Mouse (Mus musculus) Muller cell, postnatal 12 days (primary cell): ENCODE measurements around the gene Smpd3.
"Not testable (repeated sequence)": the region's sequence is repeated elsewhere in the genome, so short reads cannot be mapped to it uniquely, and the experiment has no call there.

Experiments
- DNase-seq: peaks from one replicate; pipeline ENCODE4 v3.0.0-alpha.2; 2015; ENCODE audit errors: inconsistent ontology term

Gene Smpd3

DNA sequence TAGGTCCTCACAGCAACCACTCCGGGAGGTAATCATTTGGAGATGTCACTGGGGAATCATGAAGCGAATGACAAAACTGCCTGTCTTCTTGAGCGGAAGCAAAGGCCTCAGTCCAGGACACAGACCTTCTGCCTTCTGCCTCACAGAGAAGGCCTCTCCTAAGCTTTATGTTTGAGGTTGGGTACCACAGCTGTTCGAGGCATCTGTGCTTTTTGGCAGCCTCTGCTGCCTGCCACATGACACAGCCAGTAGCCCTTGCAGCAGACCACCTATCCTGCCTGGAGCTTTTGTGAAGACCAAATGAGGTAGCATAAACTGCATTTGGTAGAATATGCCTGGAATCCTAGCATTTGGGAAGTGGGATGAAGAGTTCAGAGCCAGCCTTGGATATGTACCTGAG, 11.2 kb downstream of the Smpd3 start:
- no peak for DNase-seq

DNA sequence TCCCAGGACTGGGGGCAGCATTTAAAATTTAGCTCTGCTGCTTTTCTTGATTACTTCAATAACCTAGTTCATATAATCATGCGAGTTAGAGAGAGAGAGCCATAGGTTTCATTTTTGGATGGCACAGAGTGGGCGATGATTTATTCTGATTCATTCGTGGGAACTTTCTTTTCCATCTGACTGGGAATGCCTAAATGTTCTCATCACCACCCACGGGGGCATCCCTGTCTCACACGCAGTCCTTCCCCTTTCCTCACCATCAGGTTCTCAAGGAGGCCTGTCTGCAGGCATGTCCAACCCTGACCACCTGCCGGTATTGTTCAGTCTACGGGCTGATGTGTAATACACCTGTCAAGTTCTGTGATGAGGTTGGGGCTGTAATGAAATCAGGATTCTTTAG, 16.4 kb downstream of the Smpd3 start:
- no peak for DNase-seq

DNA sequence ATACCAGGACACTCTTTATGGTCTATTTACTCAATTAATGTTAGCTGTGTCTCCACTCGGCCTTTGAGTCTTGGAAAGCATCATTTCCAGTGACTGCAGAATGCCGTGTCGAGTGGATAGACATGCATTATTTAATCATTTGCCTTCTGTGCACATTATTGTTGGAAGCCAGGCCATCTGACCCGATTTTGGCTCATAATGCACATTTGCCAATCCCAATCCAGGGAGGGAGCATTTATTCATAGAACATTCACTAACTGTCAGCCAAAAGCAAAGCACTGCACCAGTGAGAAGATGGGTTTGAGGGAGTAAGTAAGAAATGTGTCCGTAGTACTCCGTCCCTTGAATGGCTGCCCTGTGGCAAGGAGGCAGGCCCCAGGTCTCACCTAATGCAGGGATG, 17.8 kb downstream of the Smpd3 start:
- no peak for DNase-seq

DNA sequence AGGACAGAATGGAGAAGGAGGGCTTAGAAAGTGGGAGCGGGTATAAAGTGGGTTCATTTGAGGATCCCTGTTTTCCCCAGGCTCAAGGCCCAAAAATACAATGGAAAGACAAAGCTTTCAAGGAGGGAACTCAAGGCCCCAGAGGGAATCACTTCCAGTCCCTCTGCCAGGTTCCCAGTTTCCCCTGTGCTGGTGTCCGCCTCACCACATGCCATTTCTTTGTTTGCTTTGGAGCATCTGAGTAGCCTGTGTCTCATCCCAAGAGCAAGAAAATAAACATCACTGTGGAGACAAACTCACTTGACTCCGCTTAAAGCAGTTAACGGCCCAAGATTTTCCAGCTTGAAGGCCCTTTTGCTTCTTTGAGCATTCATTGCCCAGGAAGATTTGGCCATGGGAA, 20.7 kb downstream of the Smpd3 start:
- DNase-seq, result no peak

DNA sequence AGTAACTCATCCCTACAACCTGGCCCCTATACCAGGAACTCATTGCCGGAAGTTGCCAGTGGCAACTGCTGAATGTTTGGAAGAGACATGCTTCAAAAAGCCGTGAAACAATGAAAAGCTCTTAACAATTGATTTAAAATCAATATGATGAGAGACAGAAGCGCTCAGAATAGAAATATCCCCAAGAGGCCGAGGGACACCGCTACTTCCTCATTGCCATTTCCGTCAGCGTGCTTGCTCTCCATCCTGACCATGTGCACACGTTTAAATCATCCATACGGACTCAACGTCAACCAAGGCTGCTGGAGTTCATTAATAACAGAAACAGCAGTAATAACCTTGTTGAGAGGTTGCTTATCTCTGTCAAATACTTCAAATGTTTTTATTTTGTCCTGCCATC, 21.3 kb downstream of the Smpd3 start:
- DNase-seq, result no peak

DNA sequence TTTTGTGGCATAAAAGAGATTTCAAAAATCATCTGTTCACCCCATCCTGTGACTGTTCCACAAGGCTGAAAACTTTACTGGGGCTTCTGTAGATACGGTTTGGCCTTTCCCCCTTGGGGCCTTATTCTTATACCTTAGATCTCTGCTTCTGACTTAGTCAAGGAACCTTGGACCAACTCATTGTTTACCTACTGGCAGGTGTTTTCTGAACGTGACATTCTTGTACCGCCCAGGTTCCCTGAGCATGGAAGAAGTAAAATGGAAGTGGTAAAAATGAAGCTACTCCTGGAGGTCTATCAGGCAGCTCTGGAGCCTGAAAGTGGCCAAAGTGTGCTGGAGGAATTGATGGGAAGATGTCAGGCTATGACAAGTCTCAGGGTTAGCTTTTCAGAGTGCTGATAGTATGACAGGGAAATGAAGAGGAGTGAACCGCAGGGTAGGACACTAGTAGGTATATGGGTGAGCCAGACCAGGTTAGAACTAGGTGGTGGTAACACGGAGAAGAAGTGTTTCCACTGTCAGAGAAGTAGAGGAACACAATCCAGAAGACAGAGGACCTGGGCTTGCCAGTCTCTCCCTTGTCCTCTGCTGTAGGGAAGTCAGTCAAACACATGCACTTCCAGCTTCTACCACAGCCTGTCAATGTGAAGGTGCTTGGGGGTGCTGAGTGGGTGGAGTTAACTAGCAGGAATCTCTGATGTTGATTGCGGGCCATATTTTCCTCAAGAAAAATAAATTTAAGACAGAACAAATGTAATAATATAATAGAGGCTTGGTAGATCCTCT, 22.2 kb downstream of the Smpd3 start:
- no peak for DNase-seq

DNA sequence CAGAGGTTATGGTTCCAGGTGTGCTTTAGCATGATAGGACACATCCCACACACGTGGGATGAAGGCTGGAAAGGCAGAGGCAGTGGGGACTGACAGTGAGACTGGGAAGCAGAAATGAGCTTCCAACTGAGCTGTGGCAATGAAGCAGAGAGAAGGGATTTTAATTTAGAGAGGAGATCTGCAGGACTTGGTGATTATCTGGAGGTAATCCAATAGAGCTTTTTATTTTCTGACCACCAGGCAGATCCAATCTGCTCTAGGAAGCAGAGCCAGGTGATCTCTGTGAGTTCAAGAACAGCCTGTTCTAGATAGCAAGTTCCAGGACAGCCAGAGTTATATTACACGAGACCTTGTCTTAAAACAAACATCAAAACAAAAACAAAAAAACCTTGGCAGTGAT, 24.0 kb downstream of the Smpd3 start:
- DNase-seq, result no peak

DNA sequence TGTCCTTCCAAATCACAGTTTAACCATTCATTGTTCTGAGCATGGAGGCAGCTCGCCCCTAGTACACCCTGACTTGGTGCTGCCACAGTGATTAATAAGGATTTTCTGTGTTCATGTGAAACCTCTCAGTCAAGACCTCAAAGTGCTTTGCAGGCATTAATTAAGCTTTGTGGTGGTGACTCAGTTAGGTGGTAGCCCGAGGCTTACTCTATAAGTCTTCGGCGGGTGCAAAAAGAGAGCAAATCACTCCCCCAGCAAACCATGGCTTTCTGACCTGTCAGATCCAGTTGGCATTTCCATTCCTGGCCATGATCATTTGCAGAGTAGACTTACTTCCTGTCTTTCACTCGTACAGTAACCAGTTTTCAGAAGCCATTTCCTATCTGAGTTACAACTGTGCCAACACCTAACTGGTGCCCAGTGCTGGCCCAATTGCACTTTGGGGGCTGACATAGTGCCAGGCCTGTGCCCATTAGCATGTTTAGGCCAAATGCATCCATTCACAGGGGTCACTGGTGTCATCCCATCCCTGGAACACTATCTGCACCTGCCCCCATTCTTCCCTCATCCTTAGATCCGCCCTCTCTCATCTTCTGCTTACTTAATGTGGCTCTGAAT, 24.6 kb downstream of the Smpd3 start:
- no peak for DNase-seq

DNA sequence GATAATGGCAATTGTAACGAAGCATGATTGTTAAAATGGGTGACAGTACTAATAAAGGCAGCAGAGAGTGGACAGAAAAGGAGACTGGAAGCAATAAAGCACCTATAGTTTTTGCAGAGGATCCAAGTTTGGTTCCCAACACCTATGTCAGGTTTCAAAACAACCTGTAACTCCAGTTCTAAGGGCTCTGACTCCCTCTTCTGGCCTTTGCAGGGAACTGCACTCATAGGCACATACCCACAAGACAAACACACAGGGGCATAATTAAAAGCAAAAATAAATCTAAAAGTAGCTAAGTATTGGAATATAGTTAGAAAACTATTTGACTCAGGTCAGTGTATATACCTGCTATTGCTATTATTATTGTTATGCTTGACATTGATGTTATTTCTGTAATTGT, 25.8 kb downstream of the Smpd3 start:
- no peak for DNase-seq

DNA sequence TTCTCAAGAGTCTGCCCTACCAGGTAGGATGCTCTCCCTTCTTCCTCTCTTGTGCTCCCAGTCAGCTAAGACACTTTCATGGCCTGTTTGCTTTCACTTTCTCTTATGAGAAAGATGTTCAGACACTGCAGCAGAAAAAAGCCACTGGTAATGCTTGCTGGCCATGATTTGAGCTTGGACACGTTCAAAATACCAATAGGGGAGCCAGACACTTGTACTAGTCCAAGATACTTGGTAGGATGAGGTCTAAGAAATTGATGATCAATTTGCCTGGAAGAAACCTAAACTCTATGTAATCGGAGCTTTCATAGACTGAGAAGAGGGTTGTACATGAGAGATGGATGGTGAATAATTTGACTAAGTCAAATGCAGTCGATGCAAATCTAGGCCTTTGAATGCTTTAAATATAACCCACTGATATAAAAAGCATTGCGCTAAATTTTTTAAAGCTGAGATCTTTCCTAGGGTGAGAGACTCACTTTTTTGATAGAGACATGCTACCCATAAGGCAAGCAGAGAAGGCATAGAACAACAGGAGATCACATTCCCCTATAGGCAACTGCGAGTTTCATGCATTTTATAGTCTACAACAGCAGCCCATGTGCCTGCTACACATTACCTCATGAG, 27.6 kb downstream of the Smpd3 start:
- DNase-seq, result no peak

DNA sequence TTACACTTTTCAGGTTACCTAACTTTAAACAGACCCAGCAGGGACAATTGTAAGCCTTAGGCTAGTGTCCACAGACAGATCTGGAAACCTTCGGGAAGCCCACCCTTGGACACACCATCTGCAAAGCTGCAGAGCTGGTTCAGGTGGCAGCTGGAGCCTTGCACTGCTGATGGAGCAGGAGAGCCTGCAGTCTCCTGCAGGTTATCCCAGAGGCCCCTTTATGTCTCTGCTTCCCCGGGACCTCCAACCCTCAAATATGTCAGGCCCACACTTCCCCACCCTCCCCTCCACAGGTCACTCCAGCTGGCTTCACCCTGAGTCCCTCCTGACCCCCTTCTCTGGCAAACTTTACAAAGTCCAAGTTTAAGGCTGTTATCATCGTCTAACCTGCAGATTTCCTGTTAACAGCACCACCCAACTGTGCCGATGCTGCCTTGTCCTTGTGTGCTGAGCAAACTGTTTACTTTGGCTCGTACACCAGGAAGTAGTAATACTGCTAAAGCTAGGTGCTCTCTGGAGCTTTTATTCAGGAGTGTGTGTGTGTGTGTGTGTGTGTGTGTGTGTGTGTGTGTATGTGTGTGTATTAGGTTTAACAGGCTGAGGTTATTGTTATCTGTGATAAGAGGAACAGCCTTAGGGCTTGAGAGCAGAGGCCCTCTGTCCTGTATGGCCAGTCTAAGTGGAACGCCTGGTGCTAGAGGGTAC, 29.6 kb downstream of the Smpd3 start:
- not testable (repeated sequence) for DNase-seq

DNA sequence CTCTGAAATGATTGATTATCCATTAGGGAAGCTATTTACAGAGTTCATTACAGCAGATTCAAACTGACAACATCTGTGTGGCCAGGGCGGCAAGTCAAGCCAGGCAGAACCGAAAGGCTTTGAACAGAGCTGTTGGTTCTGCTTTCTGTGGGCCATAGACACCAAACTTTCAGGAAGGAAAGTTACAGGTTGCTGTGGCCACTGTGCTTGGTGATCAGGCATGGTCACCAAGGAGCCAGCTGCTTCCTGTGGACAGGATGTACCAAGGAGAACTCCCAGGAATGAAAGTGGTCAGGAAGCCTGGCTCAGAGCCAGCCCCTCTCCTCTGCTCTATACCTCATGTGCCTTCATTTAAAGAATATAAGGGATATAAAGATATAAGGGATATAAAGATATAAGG, 30.2 kb downstream of the Smpd3 start:
- DNase-seq, result no peak

DNA sequence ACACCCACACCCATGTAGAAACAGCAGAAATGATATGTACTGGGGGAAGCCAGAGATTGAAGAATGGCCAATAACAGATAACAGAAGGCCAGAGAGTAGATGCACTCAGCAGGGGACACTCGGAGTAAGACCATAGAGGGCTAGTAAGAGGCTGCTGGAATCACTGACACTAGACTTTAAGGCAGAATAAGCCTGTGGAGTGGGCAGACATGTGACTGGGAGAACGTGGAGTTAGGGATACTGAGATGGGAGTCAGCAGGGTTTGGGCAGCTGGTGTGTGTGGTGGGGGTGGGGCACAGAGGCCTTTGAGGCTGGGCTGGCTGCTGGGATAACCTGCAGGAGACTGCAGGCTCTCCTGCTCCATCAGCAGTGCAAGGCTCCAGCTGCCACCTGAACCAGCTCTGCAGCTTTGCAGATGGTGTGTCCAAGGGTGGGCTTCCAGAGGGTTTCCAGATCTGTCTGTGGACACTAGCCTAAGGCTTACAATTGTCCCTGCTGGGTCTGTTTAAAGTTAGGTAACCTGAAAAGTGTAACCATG, 31.0 kb downstream of the Smpd3 start:
- DNase-seq, result not testable (repeated sequence)

DNA sequence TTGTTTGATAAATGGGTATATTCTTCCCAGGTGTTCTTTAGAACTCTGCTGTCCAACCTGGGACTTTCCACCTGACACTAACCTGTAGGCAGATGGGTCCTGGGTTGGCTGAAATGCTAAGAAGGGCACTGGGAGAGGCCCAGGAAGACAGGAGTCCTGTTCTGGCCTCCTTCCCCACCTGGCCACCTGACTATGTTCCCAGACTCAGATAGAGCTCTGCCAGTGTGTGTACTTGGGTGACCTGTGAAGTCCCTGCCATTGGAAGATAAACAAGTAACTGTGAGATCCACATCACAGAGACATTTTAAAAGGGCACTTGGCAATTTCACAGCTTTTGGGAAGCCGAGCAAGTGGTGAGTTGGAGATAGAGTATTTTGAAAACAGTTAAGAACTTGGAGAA, 31.7 kb downstream of the Smpd3 start:
- DNase-seq, result no peak

DNA sequence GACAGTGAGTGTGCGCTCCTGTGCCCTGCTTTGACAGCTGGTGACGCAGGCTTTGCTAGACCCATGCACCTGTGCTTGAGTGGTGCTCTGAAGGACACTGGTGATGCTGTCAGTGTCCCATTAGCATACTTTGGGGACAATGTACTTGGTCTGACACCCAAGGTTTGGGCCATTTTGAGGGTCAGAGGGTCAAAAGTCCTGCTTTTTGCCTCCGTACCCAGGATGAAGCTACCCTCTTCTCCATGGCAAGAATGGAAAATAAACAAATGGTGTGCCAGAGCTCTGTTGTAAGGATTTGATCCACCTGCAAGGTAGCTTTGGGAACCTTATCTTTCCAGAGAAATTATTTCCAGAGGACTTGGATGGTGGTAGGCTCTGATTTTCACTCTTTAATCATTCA, 32.5 kb downstream of the Smpd3 start:
- no peak for DNase-seq

DNA sequence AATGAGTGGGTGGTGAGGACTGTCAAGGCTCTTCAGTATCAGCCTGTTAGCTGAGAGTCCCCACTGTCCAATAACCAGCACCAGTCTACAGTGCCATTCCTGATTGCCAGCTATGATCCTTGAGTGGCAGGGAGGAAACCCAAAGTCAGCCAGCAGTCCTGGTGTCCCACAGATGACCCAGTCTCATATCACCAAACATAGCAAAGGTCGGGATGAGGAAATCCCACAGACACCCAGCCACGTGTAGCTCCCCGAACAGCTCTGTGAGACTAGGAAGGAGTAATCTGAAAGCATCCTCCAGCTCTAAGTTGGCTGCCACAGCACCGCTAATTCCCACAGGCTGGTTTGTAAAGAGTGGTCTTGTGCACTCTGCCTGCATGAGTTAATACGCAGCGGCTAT, 33.5 kb downstream of the Smpd3 start:
- no peak for DNase-seq

DNA sequence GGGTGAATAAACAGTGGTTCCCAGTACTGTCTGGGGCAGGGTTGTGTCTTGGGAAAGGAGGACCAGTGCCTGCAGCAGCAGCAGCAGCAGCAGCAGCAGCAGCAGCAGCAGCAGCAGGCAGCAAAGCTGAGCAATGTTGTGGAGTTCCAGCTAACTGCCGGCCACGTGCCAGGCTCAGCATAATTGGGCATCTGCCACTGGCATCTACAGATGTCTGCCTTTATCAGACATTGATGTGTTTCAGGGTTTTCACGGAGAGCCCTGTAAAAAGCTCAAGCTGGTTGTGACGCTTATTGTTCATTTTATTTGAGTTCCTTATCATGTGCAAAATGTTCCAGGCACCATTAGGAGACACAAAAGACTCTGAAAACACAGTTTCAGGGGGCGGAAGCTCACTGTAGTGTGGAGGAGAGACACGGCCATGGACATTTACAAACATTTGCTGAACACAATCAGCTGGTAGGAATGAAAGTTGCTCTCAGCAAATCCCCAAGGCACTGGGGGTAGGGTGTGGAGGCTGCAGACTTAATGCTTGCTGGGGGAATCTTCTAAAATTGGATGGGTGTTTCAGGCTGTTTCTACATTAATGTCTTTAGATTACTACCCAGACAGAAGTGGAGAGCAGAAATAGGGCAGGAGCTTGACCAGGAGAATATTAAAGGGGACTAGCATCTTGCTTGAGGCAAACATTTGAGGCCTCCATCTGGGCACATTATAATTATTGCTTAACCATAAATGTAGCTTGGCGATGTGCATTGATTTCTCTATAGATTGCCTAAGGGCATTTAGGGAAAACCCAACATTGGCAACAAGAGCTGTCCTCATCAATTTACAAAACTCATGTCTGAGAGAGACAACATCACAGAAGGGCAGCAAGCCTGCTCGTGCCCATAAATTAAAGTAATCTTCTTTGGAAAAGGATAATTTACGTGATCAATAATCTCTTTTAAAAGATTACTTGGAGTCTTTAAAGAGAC, 36.8 kb downstream of the Smpd3 start:
- no peak for DNase-seq

DNA sequence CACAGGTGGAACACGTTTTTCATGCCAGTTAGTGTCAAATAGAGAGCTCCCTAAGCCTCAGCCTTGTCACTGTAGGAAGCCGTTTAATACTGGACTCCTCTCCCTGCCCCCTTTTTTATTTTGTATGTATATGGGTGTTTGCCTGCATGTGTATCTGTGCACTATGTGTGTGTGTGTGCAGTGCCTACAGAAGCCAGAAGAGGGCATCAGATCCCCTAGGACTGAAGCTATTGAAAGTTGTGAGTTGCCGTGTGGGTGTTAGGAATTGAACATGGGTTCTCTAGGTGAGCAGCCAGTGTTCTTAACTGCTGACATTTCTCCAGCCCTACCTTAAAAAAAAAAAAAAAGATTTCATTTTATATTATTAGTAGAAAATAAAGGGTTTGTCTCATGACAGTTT, 38.1 kb downstream of the Smpd3 start:
- no peak for DNase-seq

DNA sequence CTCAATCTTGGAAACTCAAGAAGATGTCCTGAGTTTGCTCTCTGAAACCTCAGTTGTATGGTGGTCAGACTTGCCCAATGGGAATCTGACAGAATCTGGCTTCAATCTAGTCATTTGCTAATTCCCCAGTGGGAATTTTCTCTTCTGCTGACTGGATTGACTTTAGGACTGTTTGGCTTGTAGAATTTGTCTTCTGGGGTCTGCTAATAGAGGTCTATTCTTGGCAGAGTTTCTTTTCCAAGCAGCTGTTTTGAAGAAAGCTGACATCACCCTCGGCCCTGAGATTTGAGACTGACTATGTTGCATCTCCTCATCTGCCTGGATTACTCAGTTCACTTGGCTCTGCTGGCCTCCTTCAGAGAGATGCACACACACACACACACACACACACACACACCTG, 38.9 kb downstream of the Smpd3 start:
- no peak for DNase-seq

DNA sequence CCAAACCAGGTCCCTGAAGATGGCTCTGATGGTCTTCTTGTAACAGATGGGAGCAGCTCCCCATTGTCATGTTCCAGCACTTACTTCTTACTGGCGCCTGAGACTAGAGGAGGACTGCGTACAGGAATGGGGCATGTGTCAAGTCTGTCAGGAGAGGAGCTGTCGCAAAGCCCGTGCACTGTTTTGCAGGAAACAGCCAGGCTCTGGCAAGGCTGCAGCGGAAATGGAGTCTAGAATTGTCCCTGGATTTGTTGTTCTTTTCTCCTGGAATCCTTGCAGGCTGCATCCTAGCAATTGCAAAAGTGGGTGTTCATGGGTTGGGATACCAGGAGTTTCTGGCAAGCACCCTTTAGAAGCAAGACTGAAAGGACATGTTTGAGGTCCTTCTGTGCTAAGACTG, 39.5 kb downstream of the Smpd3 start:
- DNase-seq, result no peak
